In genomic region chr1:80021866-80022265, GRCm38 (mm10) we compare ENCODE assay signal across 31 mouse cellular contexts.
DNase-seq lines count a peak whose midpoint lies in the region; ATAC-seq and TF ChIP-seq lines count a peak whose summit lies in the region.
"Had no signal": no experiment of that assay in that cellular context is flagged by ENCODE, and none has a peak within 500 bp of the region (broad histone marks: within the 10 kb centered on the region; RNA-seq: fewer than 3 reads in every experiment).

No protein-coding gene starts in this region.

- WGBS in hindbrain, postnatal 0 days, result 29% methylated on average over 3 of the region's 3 CpGs
- WGBS in hindbrain, embryonic 11.5 days, result 71% methylated on average over 3 of the region's 3 CpGs
- WGBS in midbrain, embryonic 16.5 days, result 32% methylated on average over 3 of the region's 3 CpGs
- 46% methylated on average over 3 of the region's 3 CpGs for WGBS in midbrain, embryonic 13.5 days

- no peak for TF ChIP-seq CTCF in hindbrain, postnatal 0 days (IDR thresholded peaks at IDR 0.05; ENCODE audit: low read depth)

- H3K27ac ChIP-seq in hindbrain, postnatal 0 days, result no peak overlapping the region
- no peak overlapping the region for H3K27ac ChIP-seq in hindbrain, embryonic 11.5 days (ENCODE audit: low read depth, low read length)
- H3K27ac ChIP-seq in midbrain, embryonic 16.5 days (ENCODE audit: low read length), result no peak overlapping the region
- H3K27ac ChIP-seq in midbrain, embryonic 13.5 days, result no peak overlapping the region
- H3K27ac ChIP-seq: embryonic facial prominence, embryonic 12.5 days; embryonic facial prominence, embryonic 15.5 days; forebrain, embryonic 12.5 days; gastrocnemius, adult 2 months; heart, embryonic 15.5 days; hindbrain, embryonic 13.5 days had no signal

- DNase-seq in heart, adult 11 months, result peak; percentile 39
- DNase-seq in heart, postnatal 14 days, result no peak
- no peak for DNase-seq in hindbrain, postnatal 0 days (ENCODE audit: low spot score)
- DNase-seq in hindbrain, embryonic 11.5 days (ENCODE audit: low spot score), result no peak
- DNase-seq: adrenal gland, postnatal 10 days; adrenal gland, postnatal 36 days; B cell, adult 2 months; cerebellum, adult 11 months; cerebellum, adult 2 months; cerebellum, adult 9-11 months; cerebellum, postnatal 25 days; gastrocnemius, adult 2 months; gastrocnemius, postnatal 14 days; heart, adult 18-20 months; heart, postnatal 10 days; heart, postnatal 4 days had no signal

- no peak overlapping the region for H3K4me2 ChIP-seq in hindbrain, postnatal 0 days (ENCODE audit: low read depth, low read length)
- no peak overlapping the region for H3K4me2 ChIP-seq in hindbrain, embryonic 11.5 days (replicated peaks; ENCODE audit: low read depth, low read length)
- H3K4me2 ChIP-seq in midbrain, embryonic 16.5 days (ENCODE audit: low read length), result no peak overlapping the region
- no peak overlapping the region for H3K4me2 ChIP-seq in midbrain, embryonic 13.5 days (replicated peaks)
- H3K4me2 ChIP-seq: embryonic facial prominence, embryonic 12.5 days; embryonic facial prominence, embryonic 15.5 days; forebrain, embryonic 12.5 days; heart, embryonic 12.5 days; heart, embryonic 15.5 days; hindbrain, embryonic 13.5 days had no signal

- no peak overlapping the region for H3K9ac ChIP-seq in hindbrain, postnatal 0 days (replicated peaks; ENCODE audit: low read length)
- H3K9ac ChIP-seq in hindbrain, embryonic 11.5 days (ENCODE audit: low read depth, low read length), result no peak overlapping the region
- H3K9ac ChIP-seq in midbrain, embryonic 16.5 days (ENCODE audit: low read depth, low read length), result no peak overlapping the region
- no peak overlapping the region for H3K9ac ChIP-seq in midbrain, embryonic 13.5 days (replicated peaks)
- H3K9ac ChIP-seq: embryonic facial prominence, embryonic 12.5 days; embryonic facial prominence, embryonic 15.5 days; forebrain, embryonic 12.5 days; heart, embryonic 12.5 days; heart, embryonic 15.5 days; hindbrain, embryonic 13.5 days had no signal

- no peak overlapping the region for H3K4me3 ChIP-seq in hindbrain, postnatal 0 days (ENCODE audit: low read length)
- no peak overlapping the region for H3K4me3 ChIP-seq in hindbrain, embryonic 11.5 days (ENCODE audit: low read depth, low read length)
- no peak overlapping the region for H3K4me3 ChIP-seq in midbrain, embryonic 16.5 days (ENCODE audit: low read depth, low read length)
- H3K4me3 ChIP-seq in midbrain, embryonic 13.5 days (replicated peaks), result no peak overlapping the region
- H3K4me3 ChIP-seq: embryonic facial prominence, embryonic 12.5 days; embryonic facial prominence, embryonic 15.5 days; forebrain, embryonic 12.5 days; gastrocnemius, adult 2 months; heart, embryonic 12.5 days; heart, embryonic 15.5 days; hindbrain, embryonic 13.5 days had no signal

- peak; percentile 43; the same call in 1 of the 2 replicates for ATAC-seq in hindbrain, postnatal 0 days
- no peak for ATAC-seq in hindbrain, embryonic 11.5 days (ENCODE audit: low FRiP score)
- ATAC-seq in midbrain, embryonic 16.5 days, result peak; percentile 32
- ATAC-seq in midbrain, embryonic 13.5 days, result no peak
- no peak for ATAC-seq in erythroid progenitor cell, adult 5-6 weeks (replicated peaks; ENCODE audit: low FRiP score, poor library complexity, severe bottlenecking)
- ATAC-seq: forebrain, embryonic 16.5 days; inflammation-experienced regulatory T-cells, adult 6 months; intestine, embryonic 16.5 days; Patski had no signal

- H3K4me1 ChIP-seq in hindbrain, postnatal 0 days (ENCODE audit: insufficient read depth, low read length), result no peaks in the 10 kb centered on the region
- no peaks in the 10 kb centered on the region for H3K4me1 ChIP-seq in hindbrain, embryonic 11.5 days (replicated peaks; ENCODE audit: control insufficient read depth, insufficient read depth, low read length)
- H3K4me1 ChIP-seq in midbrain, embryonic 16.5 days (ENCODE audit: control insufficient read depth, insufficient read depth, low read length), result peaks cover 3% of the 10 kb centered on the region; the same call in 1 of the 2 replicates
- no peaks in the 10 kb centered on the region for H3K4me1 ChIP-seq in midbrain, embryonic 13.5 days (replicated peaks)
- H3K4me1 ChIP-seq: embryonic facial prominence, embryonic 12.5 days; embryonic facial prominence, embryonic 15.5 days; heart, embryonic 15.5 days had no signal

- H3K27me3 ChIP-seq in hindbrain, postnatal 0 days (ENCODE audit: insufficient read depth, low read length), result no peaks in the 10 kb centered on the region
- H3K27me3 ChIP-seq in hindbrain, embryonic 11.5 days (ENCODE audit: control insufficient read depth, insufficient read depth, low read length), result no peaks in the 10 kb centered on the region
- H3K27me3 ChIP-seq in midbrain, embryonic 16.5 days (ENCODE audit: control insufficient read depth, insufficient read depth, low read depth, low read length), result no peaks in the 10 kb centered on the region
- no peaks in the 10 kb centered on the region for H3K27me3 ChIP-seq in midbrain, embryonic 13.5 days
- H3K27me3 ChIP-seq: CH12.LX; embryonic facial prominence, embryonic 12.5 days; embryonic facial prominence, embryonic 15.5 days; forebrain, embryonic 12.5 days; heart, embryonic 12.5 days; heart, embryonic 15.5 days; hindbrain, embryonic 13.5 days had no signal

- H3K9me3 ChIP-seq in hindbrain, postnatal 0 days (ENCODE audit: low read length), result no peaks in the 10 kb centered on the region
- H3K9me3 ChIP-seq in hindbrain, embryonic 11.5 days (ENCODE audit: control insufficient read depth, low read length), result no peaks in the 10 kb centered on the region
- no peaks in the 10 kb centered on the region for H3K9me3 ChIP-seq in midbrain, embryonic 16.5 days (replicated peaks; ENCODE audit: control insufficient read depth, low read length, poor library complexity, severe bottlenecking)
- H3K9me3 ChIP-seq in midbrain, embryonic 13.5 days, result no peaks in the 10 kb centered on the region
- H3K9me3 ChIP-seq: embryonic facial prominence, embryonic 12.5 days; embryonic facial prominence, embryonic 15.5 days; forebrain, embryonic 12.5 days; G1E; heart, embryonic 12.5 days; heart, embryonic 15.5 days; hindbrain, embryonic 13.5 days had no signal

- no peaks in the 10 kb centered on the region for H3K36me3 ChIP-seq in hindbrain, postnatal 0 days (ENCODE audit: insufficient read depth, low read length)
- no peaks in the 10 kb centered on the region for H3K36me3 ChIP-seq in hindbrain, embryonic 11.5 days (ENCODE audit: control insufficient read depth, insufficient read depth, low read length)
- H3K36me3 ChIP-seq in midbrain, embryonic 16.5 days (ENCODE audit: control insufficient read depth, insufficient read depth, low read length), result no peaks in the 10 kb centered on the region
- H3K36me3 ChIP-seq in midbrain, embryonic 13.5 days, result no peaks in the 10 kb centered on the region
- H3K36me3 ChIP-seq: embryonic facial prominence, embryonic 12.5 days; embryonic facial prominence, embryonic 15.5 days; forebrain, embryonic 12.5 days; G1E; heart, embryonic 12.5 days; heart, embryonic 15.5 days; hindbrain, embryonic 13.5 days had no signal

- intact Hi-C loops in heart, postnatal 14 days (cut with DNase I), result no loop called here

Comparison
In these comparisons a context has a peak if more than half of its experiments do, and no peak if none do; other contexts are left out.
1. ATAC-seq: peak in hindbrain, postnatal 0 days (single experiment) and midbrain, embryonic 16.5 days (single experiment); none in hindbrain, embryonic 11.5 days (single experiment), midbrain, embryonic 13.5 days (single experiment) and erythroid progenitor cell, adult 5-6 weeks (single experiment).